Mouse (Mus musculus) liver, postnatal 0 days (tissue): ENCODE results near the gene AI481877.

Experiments
- CTCF ChIP-seq: sonication (generic); IDR thresholded peaks from 2 replicates; pipeline ENCODE4 v1.5.1; 2016; ENCODE audit warnings: antibody characterized with exemption, low read depth
- EP300 ChIP-seq: IDR thresholded peaks from 2 replicates; pipeline ENCODE4 v1.6.1; 2016; ENCODE audit warnings: antibody characterized with exemption, low read depth, mild to moderate bottlenecking

DNA sequence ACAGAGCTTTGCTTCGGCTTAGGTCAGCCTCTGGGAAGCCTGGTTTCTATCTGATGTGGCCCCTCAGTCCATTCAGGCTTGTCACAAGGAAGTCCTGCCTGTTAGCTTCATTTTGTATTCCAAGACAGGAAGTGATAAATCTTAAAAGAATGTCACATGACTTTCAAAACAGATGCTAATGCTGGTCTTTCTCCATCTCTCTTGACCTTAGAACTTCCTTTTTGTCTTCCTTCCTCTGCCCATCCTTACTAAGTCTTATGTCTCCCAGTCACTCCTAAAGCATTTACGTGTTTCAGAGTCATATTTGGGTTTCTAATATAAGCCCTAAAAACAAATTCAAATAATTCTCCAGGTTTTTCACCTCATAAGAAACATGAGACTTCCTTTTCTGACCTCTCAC is 25.3 kb upstream of the AI481877 start:
- TF ChIP-seq CTCF = no peak
- no peak for TF ChIP-seq EP300
